Mouse (Mus musculus) macrophage (primary cell): ENCODE results near the gene Lrrc8d. TPM values are rescaled to one million over a fixed set of nuclear protein-coding genes. Genes with fewer than 3 reads are reported as not detected.

Experiments used
- H3K27ac ChIP-seq: fragments of 350-480 bp; formaldehyde crosslinking; 2 replicates; pipeline ENCODE4 v1.9.0; 2021
- H3K36me3 ChIP-seq: fragments of 350-480 bp; formaldehyde crosslinking; 2 replicates; pipeline ENCODE4 v1.9.0; 2021; ENCODE audit errors: inconsistent target
- H3K4me3 ChIP-seq: fragments of 350-480 bp; formaldehyde crosslinking; 2 replicates; pipeline ENCODE4 v1.9.0; 2021; ENCODE audit errors: inconsistent target
- H3K79me2 ChIP-seq: fragments of 350-480 bp; formaldehyde crosslinking; 2 replicates; pipeline ENCODE4 v1.9.0; 2021; ENCODE audit errors: inconsistent target
- WGBS: methylation state at CpG from one replicate; pipeline ENCODE4 v1.1.7; 2026; ENCODE audit warnings: inconsistent platforms; ENCODE audit not compliant: missing documents; 5-methylcytosine and 5-hydroxymethylcytosine counted together
- polyA plus RNA-seq: library from polyadenylated mRNA; stranded (reverse); fragments of 250-400 nt; gene quantifications from 3 replicates; pipeline ENCODE4 v1.2.4, GENCODE M21; 2018; ENCODE audit warnings: inconsistent platforms

Lrrc8d gene
- polyA plus RNA-seq, 1 experiment from 2014 or later, result 50.7 TPM

GRCm38 (mm10) chr5:105871140-105871539 lies 171.4 kb downstream of the Lrrc8d start:
- H3K4me3 ChIP-seq, result no peak overlapping the region
- H3K27ac ChIP-seq, result no peak overlapping the region
- 97% methylated on average over 3 of the region's 3 CpGs for WGBS
- H3K79me2 ChIP-seq, result no peaks in the 10 kb centered on the region
- H3K36me3 ChIP-seq, result no peaks in the 10 kb centered on the region

GRCm38 (mm10) chr5:105872176-105872575 lies 172.4 kb downstream of the Lrrc8d start:
- no peak overlapping the region for H3K27ac ChIP-seq

GRCm38 (mm10) chr5:105872916-105873315 lies 173.1 kb downstream of the Lrrc8d start:
- 65% methylated on average over 7 of the region's 7 CpGs for WGBS
- peaks cover 11% of the 10 kb centered on the region for H3K79me2 ChIP-seq
- H3K4me3 ChIP-seq, result no peak overlapping the region
- H3K27ac ChIP-seq, result no peak overlapping the region
- H3K36me3 ChIP-seq, result no peaks in the 10 kb centered on the region

More at GRCm38 (mm10) chr5:105872176-105872575, 172.4 kb downstream of the Lrrc8d start:
- WGBS, result 90% methylated on average over 8 of the region's 8 CpGs
- H3K4me3 ChIP-seq, result no peak overlapping the region
- H3K79me2 ChIP-seq, result peaks cover 4% of the 10 kb centered on the region
- H3K36me3 ChIP-seq, result no peaks in the 10 kb centered on the region

- peaks cover 20% of the 10 kb centered on the region for H3K79me2 ChIP-seq
- no peaks in the 10 kb centered on the region for H3K36me3 ChIP-seq
- WGBS, result 96% methylated on average over 3 of the region's 3 CpGs
- no peak overlapping the region for H3K4me3 ChIP-seq
- H3K27ac ChIP-seq, result no peak overlapping the region
Measured at GRCm38 (mm10) chr5:105873774-105874173, 174.0 kb downstream of the Lrrc8d start.

GRCm38 (mm10) chr5:105874476-105874875 lies 174.7 kb downstream of the Lrrc8d start:
- WGBS, result 99% methylated on average over 8 of the region's 11 CpGs
- Histone ChIP-seq H3K4me3 (no peak overlapping the region), H3K79me2 (peaks cover 27% of the 10 kb centered on the region), H3K36me3 (no peaks in the 10 kb centered on the region), H3K27ac (no peak overlapping the region)

- WGBS, result under 1% methylated on average over 42 of the region's 83 CpGs
- H3K79me2 ChIP-seq, result peaks cover 45% of the 10 kb centered on the region
- peak within 1 kb of the TSS; percentile 74 for H3K4me3 ChIP-seq
- no peaks in the 10 kb centered on the region for H3K36me3 ChIP-seq
- H3K27ac ChIP-seq, result peak within 1 kb of the TSS; percentile 84
Measured at GRCm38 (mm10) chr5:105876068-105876924, 176.5 kb downstream of the Lrrc8d start, which contains the start of gene Zfp326. Zfp326 (plus strand) TSS chr5:105876565.

GRCm38 (mm10) chr5:105876925-105877774 lies 177.4 kb downstream of the Lrrc8d start:
- Histone ChIP-seq H3K36me3 (peaks cover 2% of the 10 kb centered on the region; the same call in 1 of the 2 replicates), H3K27ac (peak overlapping the region; percentile 33; the same call in 1 of the 2 replicates), H3K79me2 (peaks cover 53% of the 10 kb centered on the region), H3K4me3 (peak overlapping the region; percentile 74)
- WGBS, result under 1% methylated on average over 36 of the region's 46 CpGs

Other genes with a start within 250 kb of the Lrrc8d start
- gene Lrrc8c, start 180.6 kb upstream of the Lrrc8d start, polyA plus RNA-seq, result 6.3 to 7.5 TPM (median 6.9 TPM) in 3 replicates
- gene Zfp326, start 176.6 kb downstream of the Lrrc8d start, polyA plus RNA-seq, result 16.8 to 32.4 TPM (median 22.3 TPM) in 3 replicates